Mouse (Mus musculus) thymus, adult 18-20 months (tissue): ENCODE results near the gene Mb.
"Not testable (repeated sequence)": the region's sequence is repeated elsewhere in the genome, so short reads cannot be mapped to it uniquely, and the experiment has no call there.

Source experiments
- DNase-seq, 2 experiments: peaks; one replicate each; pipeline ENCODE4 v3.0.0; 2022; ENCODE audit warnings: mixed read lengths in 2 of 2

Mb gene

GRCm38 (mm10) chr15:77062746-77063145 lies 12.3 kb upstream of the Mb start:
- no peak for DNase-seq

GRCm38 (mm10) chr15:77059416-77059815 lies 8.9 kb upstream of the Mb start:
- not testable (repeated sequence) for DNase-seq

- DNase-seq: no peak
Measured at GRCm38 (mm10) chr15:77058566-77058965, 8.1 kb upstream of the Mb start.

DNA sequence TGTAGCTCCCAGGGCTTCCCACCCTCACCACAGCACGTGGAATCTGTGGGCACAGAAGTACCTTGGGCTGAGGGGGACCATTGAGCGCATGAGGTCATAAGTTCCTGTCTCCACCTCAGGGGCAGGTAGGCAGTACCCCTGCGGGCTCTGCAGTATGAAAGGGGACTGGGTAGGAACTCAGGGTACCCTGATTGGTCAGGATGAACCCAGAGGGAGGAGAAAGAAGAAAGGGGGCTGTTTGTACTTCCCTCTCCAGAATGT lies 6.3 kb upstream of the Mb start:
- DNase-seq: no peak

- DNase-seq: no peak
Measured at GRCm38 (mm10) chr15:77056001-77056790, 5.7 kb upstream of the Mb start.

- DNase-seq: no peak
Measured at GRCm38 (mm10) chr15:77054611-77055175, 4.2 kb upstream of the Mb start.

DNA sequence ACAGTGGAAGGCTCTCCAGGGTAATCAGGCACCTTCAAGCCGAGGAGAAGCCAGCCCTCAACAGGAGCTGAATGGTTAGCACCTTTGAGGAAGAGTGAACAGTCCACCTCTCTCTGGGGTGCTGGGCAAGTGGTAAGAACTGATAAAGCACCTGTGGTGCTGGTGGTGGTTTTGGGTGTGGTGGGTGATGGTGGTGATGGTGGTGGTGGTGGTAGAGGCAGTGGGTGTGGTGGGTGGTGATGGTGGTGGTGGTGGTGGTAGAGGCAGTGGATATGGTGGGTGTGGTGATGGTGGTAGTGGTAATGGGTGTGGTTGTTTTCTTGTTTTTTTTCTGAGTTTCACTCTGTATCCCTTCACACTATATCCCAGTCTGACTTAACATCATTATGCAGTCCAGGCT lies 2.6 kb upstream of the Mb start:
- no peak for DNase-seq

GRCm38 (mm10) chr15:77052176-77052575 lies 1.7 kb upstream of the Mb start:
- no peak for DNase-seq

GRCm38 (mm10) chr15:77045609-77046008 lies 4.9 kb downstream of the Mb start:
- no peak for DNase-seq

GRCm38 (mm10) chr15:77044597-77045320 lies 5.7 kb downstream of the Mb start, which contains the start of gene Apol6:
Apol6 (plus strand) TSS chr15:77044729.
- DNase-seq: no peak

DNA sequence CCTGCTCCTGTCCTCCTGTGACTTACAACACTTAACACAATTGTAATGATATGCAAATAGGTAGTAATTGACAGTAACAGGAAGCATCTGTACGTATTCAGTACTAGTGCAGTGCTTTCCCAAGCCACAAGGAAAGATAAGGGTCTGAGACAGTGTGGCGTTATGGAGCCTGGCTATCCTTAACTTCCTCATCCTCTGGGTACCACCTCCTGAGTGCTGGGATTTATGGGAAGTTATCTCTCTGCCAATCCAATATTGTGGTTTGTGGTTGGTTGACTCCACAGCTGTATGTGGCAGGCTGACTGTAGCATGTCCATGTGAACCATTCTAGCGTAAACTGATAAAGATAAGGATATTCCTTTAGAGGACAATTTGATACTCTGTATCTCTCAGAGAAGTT lies 9.7 kb downstream of the Mb start:
- DNase-seq: no peak

GRCm38 (mm10) chr15:77039211-77039700 lies 11.2 kb downstream of the Mb start:
- DNase-seq: no peak

DNA sequence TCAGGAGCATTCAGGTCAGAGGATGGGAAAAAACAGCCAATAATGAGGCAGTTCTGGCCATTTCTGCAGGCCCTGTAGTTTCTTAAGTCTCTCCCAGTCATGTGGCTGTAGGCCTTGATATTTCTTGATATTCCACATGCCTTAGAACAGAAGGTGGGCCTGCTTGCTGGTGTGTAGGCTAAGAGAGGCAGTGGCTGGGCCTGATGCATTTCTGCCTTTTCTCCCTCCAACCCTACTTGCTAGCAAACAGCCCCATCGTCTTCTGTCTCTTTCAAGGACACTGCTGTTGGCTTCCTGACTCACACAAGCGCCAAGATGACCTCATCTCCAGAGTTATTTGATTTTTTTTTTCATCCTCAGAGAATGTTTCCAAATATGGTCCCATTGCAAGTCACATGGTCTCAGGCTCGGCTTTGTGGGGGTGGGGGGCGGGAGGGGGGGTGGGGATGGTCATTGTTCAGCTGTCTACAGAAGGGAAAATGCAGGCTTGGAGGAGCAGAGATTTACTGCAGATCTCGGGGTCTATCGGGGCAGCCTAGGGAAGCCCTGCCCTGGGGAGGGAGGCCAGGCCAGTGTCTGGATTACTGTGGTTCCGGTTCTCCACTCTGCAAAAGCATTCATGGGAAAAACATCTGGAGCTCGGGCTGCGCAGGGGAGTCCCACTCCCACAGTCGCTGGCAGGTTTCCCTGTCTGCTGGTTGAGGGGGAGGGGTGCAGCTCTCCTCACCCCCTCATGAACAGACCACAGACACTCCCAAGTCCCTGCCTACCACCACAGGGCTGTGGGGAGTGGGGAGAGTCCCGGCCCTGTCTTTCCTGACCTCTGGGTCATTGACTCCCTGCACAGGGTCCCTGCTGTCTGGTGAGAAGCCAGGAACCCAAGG lies 12.9 kb downstream of the Mb start:
- DNase-seq: no peak

GRCm38 (mm10) chr15:77036989-77037277 lies 13.5 kb downstream of the Mb start:
- no peak for DNase-seq

DNA sequence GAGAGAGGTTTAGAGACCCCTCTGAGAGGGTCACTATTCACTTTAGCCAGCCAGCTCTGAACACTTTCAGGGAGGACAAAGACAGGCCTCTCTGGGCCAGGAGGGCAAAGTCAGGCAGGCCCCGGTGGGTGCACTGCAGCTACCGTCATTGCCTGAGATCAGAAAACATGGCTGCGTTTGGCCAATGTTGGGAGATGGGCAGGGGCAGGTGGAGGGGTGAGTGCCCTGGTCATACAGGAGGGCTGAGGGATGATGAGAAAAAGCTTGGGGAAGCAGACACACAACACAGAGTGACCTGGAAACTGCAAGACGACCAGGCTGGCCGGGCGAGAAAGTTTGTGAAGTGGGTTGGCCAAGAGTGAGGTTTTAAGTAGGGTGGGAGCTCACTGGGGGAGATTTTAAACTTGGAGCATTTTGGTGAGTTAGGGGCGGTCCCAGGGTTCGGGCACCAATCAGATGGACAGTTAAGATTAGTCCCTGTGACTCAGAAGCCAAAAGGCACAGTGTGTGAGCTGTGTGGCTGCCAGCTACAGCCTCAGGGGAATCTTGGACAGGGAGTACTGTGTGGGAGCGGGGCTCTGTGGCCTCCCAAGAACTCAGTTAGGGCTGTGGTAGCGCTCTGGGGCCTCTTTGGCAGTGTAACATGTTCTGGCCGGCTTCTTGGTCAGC lies 14.0 kb downstream of the Mb start:
- peak in 1 of 2 experiments; percentile 10 for DNase-seq

- DNase-seq: no peak
Measured at GRCm38 (mm10) chr15:77035643-77036042, 14.8 kb downstream of the Mb start.

- DNase-seq: no peak
Measured at GRCm38 (mm10) chr15:77034526-77034925, 15.9 kb downstream of the Mb start.

DNA sequence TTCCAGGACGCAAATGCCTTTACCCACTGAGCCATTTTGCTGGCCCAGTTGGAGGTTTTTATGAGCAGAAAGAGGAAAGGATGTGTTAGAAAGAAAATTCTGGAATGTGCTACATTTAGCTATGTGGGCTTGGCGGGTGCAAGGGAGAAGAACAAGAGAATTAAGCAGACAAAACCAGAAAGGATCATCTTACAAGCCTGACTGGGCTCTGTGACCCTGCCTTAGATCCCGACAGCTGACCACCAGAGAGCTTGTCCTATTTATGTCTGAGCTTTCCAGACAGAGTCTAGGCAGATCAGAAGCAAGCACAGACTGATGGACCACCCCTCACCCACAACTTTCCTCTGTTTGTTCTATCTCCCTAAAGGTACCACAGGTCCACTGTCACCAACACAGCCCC lies 19.2 kb downstream of the Mb start:
- DNase-seq: no peak

- DNase-seq: no peak
Measured at GRCm38 (mm10) chr15:77029331-77029991, 21.0 kb downstream of the Mb start.

- no peak for DNase-seq
Measured at GRCm38 (mm10) chr15:77027675-77028074, 22.8 kb downstream of the Mb start.

DNA sequence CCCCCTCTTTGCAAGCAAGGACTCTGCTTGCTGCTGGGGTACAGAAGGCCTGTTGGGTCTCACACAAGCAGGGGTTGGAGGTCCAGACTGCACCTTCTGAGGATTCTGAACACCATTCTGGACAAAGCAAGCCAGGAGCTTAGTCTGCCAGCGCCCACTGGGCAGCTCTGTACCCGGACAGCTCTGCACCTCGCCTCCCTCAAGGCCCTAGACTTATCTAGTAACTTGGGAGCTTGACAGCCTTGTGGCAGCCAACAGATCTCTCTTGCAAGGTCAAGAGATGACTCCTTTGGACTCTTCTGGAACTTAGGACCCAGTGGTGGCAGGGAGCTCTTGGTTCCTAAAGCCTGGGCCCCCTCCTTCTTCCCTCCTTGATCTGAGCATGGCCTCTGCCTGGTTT lies 23.4 kb downstream of the Mb start:
- DNase-seq: no peak
